Mouse (Mus musculus) activated CD4-positive, CD25-positive, alpha-beta regulatory T cell, adult 4 months (primary cell): ENCODE results near the gene Higd2a. TPM values are rescaled to one million over a fixed set of nuclear protein-coding genes. Genes with fewer than 3 reads are reported as not detected.
"Not testable (repeated sequence)": the region's sequence is repeated elsewhere in the genome, so short reads cannot be mapped to it uniquely, and the experiment has no call there.

ENCODE experiments used
- ATAC-seq: one replicate; pipeline ENCODE4 v1.8.0; 2017
- polyA plus RNA-seq, 2 experiments: library from polyadenylated mRNA; unstranded; fragments of 100-300 nt; shearing (Covaris generic); gene quantifications; one replicate each; pipeline ENCODE4 v1.2.1; 2017

Higd2a gene
- polyA plus RNA-seq, 2 experiments from 2014 or later, result 130 to 146 TPM

GRCm38 (mm10) chr13:54582860-54583259 lies 7.1 kb upstream of the Higd2a start:
- no peak for ATAC-seq

- ATAC-seq, result no peak
Observed at GRCm38 (mm10) chr13:54585831-54586230, 4.2 kb upstream of the Higd2a start.

GRCm38 (mm10) chr13:54589414-54589995 lies 502 bp upstream of the Higd2a start:
- peak; percentile 12 for ATAC-seq

GRCm38 (mm10) chr13:54591776-54592356 lies 1.9 kb downstream of the Higd2a start:
- ATAC-seq, result no peak

GRCm38 (mm10) chr13:54593617-54594016 lies 3.6 kb downstream of the Higd2a start:
- no peak for ATAC-seq

- ATAC-seq, result no peak
Observed at GRCm38 (mm10) chr13:54596107-54596690, 6.2 kb downstream of the Higd2a start.

GRCm38 (mm10) chr13:54596870-54597269 lies 6.9 kb downstream of the Higd2a start:
- no peak for ATAC-seq

- ATAC-seq, result no peak
Observed at GRCm38 (mm10) chr13:54598622-54599143, 8.7 kb downstream of the Higd2a start.

- ATAC-seq, result no peak
Observed at GRCm38 (mm10) chr13:54602639-54603111, 12.7 kb downstream of the Higd2a start.

GRCm38 (mm10) chr13:54603501-54603900 lies 13.5 kb downstream of the Higd2a start:
- no peak for ATAC-seq

- ATAC-seq, result no peak
Observed at GRCm38 (mm10) chr13:54604221-54604620, 14.2 kb downstream of the Higd2a start.

- ATAC-seq, result no peak
Observed at GRCm38 (mm10) chr13:54605426-54605825, 15.4 kb downstream of the Higd2a start.

- no peak for ATAC-seq
Observed at GRCm38 (mm10) chr13:54607204-54607603, 17.2 kb downstream of the Higd2a start.

GRCm38 (mm10) chr13:54608002-54608401 lies 18.0 kb downstream of the Higd2a start:
- ATAC-seq, result no peak

GRCm38 (mm10) chr13:54608666-54609065 lies 18.7 kb downstream of the Higd2a start:
- no peak for ATAC-seq

GRCm38 (mm10) chr13:54609301-54609700 lies 19.3 kb downstream of the Higd2a start:
- ATAC-seq, result no peak

- no peak for ATAC-seq
Observed at GRCm38 (mm10) chr13:54610613-54610971, 20.6 kb downstream of the Higd2a start.

- peak; percentile 79 for ATAC-seq
Observed at GRCm38 (mm10) chr13:54610972-54611754, 21.2 kb downstream of the Higd2a start, which contains the start of gene Cltb. Gene Cltb, minus strand, starts transcription at chr13:54611344.

GRCm38 (mm10) chr13:54613141-54613540 lies 23.1 kb downstream of the Higd2a start:
- ATAC-seq, result not testable (repeated sequence)

- ATAC-seq, result no peak
Observed at GRCm38 (mm10) chr13:54616307-54616706, 26.3 kb downstream of the Higd2a start.

GRCm38 (mm10) chr13:54616998-54617397 lies 27.0 kb downstream of the Higd2a start:
- no peak for ATAC-seq

GRCm38 (mm10) chr13:54621155-54621932 lies 31.3 kb downstream of the Higd2a start, which contains the start of gene Faf2:
Gene Faf2, plus strand, starts transcription at chr13:54621784.
- ATAC-seq, result peak; percentile 91
